Mouse (Mus musculus) lung, postnatal 0 days (tissue): ENCODE data around the gene Ahnak. TPM values are rescaled to one million over a fixed set of nuclear protein-coding genes. Genes with fewer than 3 reads are reported as not detected.
A peak's percentile ranks its signal among the peaks of the same experiment; 100 is the strongest.

Source experiments
- ATAC-seq: fragments of 200-750 bp; cut with Nextera tagmentation; 2 replicates; pipeline ENCODE4 v1.8.0; 2017; ENCODE audit warnings: moderate library complexity
- DNase-seq: peaks from one replicate; pipeline ENCODE4 v3.0.0-alpha.2; 2016; ENCODE audit warnings: low spot score
- H3K27ac ChIP-seq: fragments of 300-500 bp; sonication (generic); 2 replicates; pipeline ENCODE4 v1.5.1; 2014; ENCODE audit warnings: antibody characterized with exemption, mild to moderate bottlenecking, low read length, mixed read lengths
- H3K27me3 ChIP-seq: fragments of 300-500 bp; sonication (generic); replicated peaks from 2 replicates; pipeline ENCODE4 v1.6.1; 2014; ENCODE audit warnings: low read length, mixed read lengths; ENCODE audit not compliant: insufficient read depth
- H3K36me3 ChIP-seq: fragments of 300-500 bp; sonication (generic); 2 replicates; pipeline ENCODE4 v1.6.1; 2014; ENCODE audit warnings: low read length, mixed read lengths; ENCODE audit not compliant: insufficient read depth
- H3K4me1 ChIP-seq: fragments of 300-500 bp; sonication (generic); 2 replicates; pipeline ENCODE4 v1.6.1; 2014; ENCODE audit warnings: antibody characterized with exemption, low read depth, low read length, mixed read lengths; ENCODE audit not compliant: insufficient read depth
- H3K4me2 ChIP-seq: fragments of 300-500 bp; sonication (generic); replicated peaks from 2 replicates; pipeline ENCODE4 v1.6.1; 2014; ENCODE audit warnings: low read depth, mild to moderate bottlenecking, low read length, moderate library complexity, mixed read lengths
- H3K4me3 ChIP-seq: fragments of 300-500 bp; sonication (generic); 2 replicates; pipeline ENCODE4 v1.5.1; 2014; ENCODE audit warnings: low read depth, low read length
- H3K9ac ChIP-seq: fragments of 300-500 bp; sonication (generic); replicated peaks from 2 replicates; pipeline ENCODE4 v1.6.1; 2014; ENCODE audit warnings: low read depth, mild to moderate bottlenecking
- H3K9me3 ChIP-seq: fragments of 300-500 bp; sonication (generic); 2 replicates; pipeline ENCODE4 v1.6.1; 2016; ENCODE audit warnings: low read length, mixed read lengths
- CTCF ChIP-seq: IDR thresholded peaks from 2 replicates; pipeline ENCODE4 v1.5.1; 2016; ENCODE audit warnings: antibody characterized with exemption, mild to moderate bottlenecking
- EP300 ChIP-seq: IDR thresholded peaks from 2 replicates; pipeline ENCODE4 v1.6.1; 2016; ENCODE audit warnings: antibody characterized with exemption, mild to moderate bottlenecking, control low read depth
- WGBS: fragments of 180-500 bp; shearing (Covaris S2); extraction: QIAGEN DNeasy Blood & Tissue Kit; methylation state at CpG from one replicate; pipeline ENCODE4 v1.1.7; 2014; 5-methylcytosine and 5-hydroxymethylcytosine counted together
- polyA plus RNA-seq: library from polyadenylated mRNA; unstranded; fragments of >200 nt; fragmentation: Nextera tagmentation; extraction: Ambion mirVana; gene quantifications from 2 replicates; pipeline ENCODE4 v1.2.1, GENCODE M21; 2015

Gene Ahnak
- polyA plus RNA-seq, 1 experiment from 2014 or later = 151 TPM

GRCm38 (mm10) chr19:8952241-8952640, 36.8 kb upstream of the Ahnak start:
- no peaks in the 10 kb centered on the region for H3K9me3 ChIP-seq
- peaks cover 20% of the 10 kb centered on the region for H3K36me3 ChIP-seq
- H3K4me3 ChIP-seq = no peak overlapping the region
- H3K9ac ChIP-seq = no peak overlapping the region
- ATAC-seq (no peak), DNase-seq (no peak)
- no peak for TF ChIP-seq EP300
- no peak for TF ChIP-seq CTCF
- H3K27me3 ChIP-seq = no peaks in the 10 kb centered on the region
- H3K27ac ChIP-seq = no peak overlapping the region
- WGBS = 86% methylated on average over 9 of the region's 9 CpGs
- peaks cover 5% of the 10 kb centered on the region; the same call in 1 of the 2 replicates for H3K4me1 ChIP-seq
- H3K4me2 ChIP-seq = no peak overlapping the region

GRCm38 (mm10) chr19:8953135-8954039, 35.7 kb upstream of the Ahnak start, which contains the start of gene Tut1:
Gene Tut1, plus strand, starts transcription at chr19:8953847.
- peak within 1 kb of the TSS; percentile 58 for H3K9ac ChIP-seq
- 3% methylated on average over 46 of the region's 46 CpGs for WGBS
- peak; percentile 32 for TF ChIP-seq CTCF
- peak; percentile 82; the same call in 1 of the 2 replicates for TF ChIP-seq EP300
- H3K4me2 ChIP-seq = peak within 1 kb of the TSS; percentile 82
- no peaks in the 10 kb centered on the region for H3K9me3 ChIP-seq
- ATAC-seq (peak; percentile 98), DNase-seq (peak; percentile 99)
- H3K4me1 ChIP-seq = peaks cover 5% of the 10 kb centered on the region; the same call in 1 of the 2 replicates
- peak within 1 kb of the TSS; percentile 64 for H3K4me3 ChIP-seq
- H3K36me3 ChIP-seq = peaks cover 12% of the 10 kb centered on the region; the same call in 1 of the 2 replicates
- no peaks in the 10 kb centered on the region for H3K27me3 ChIP-seq
- H3K27ac ChIP-seq = peak within 1 kb of the TSS; percentile 70

GRCm38 (mm10) chr19:8954171-8954570, 34.9 kb upstream of the Ahnak start:
- no peak for DNase-seq
- Histone ChIP-seq H3K27me3 (no peaks in the 10 kb centered on the region), H3K36me3 (peaks cover 9% of the 10 kb centered on the region; the same call in 1 of the 2 replicates), H3K9me3 (no peaks in the 10 kb centered on the region), H3K27ac (peak overlapping the region; percentile 70), H3K4me1 (peaks cover 5% of the 10 kb centered on the region; the same call in 1 of the 2 replicates), H3K9ac (peak overlapping the region; percentile 58), H3K4me3 (peak overlapping the region; percentile 64), H3K4me2 (peak overlapping the region; percentile 82)
- 5% methylated on average over 9 of the region's 9 CpGs for WGBS
- no peak for TF ChIP-seq EP300
- no peak for TF ChIP-seq CTCF
- no peak for ATAC-seq

- Histone ChIP-seq H3K4me2 (no peak overlapping the region), H3K4me1 (0 out of 2 replicates have a peak, but pooled peaks cover 4% of the 10 kb centered on the region), H3K27me3 (no peaks in the 10 kb centered on the region), H3K36me3 (peaks cover 32% of the 10 kb centered on the region), H3K4me3 (no peak overlapping the region), H3K9ac (no peak overlapping the region), H3K27ac (no peak overlapping the region), H3K9me3 (no peaks in the 10 kb centered on the region)
- WGBS = 79% methylated on average over 2 of the region's 2 CpGs
- no peak for ATAC-seq
- no peak for DNase-seq
- TF ChIP-seq EP300 = no peak
These were observed 26.8 kb upstream of the Ahnak start for GRCm38 (mm10) chr19:8962256-8962655.

GRCm38 (mm10) chr19:8965075-8965474, 24.0 kb upstream of the Ahnak start:
- ATAC-seq = no peak
- no peak for DNase-seq
- Histone ChIP-seq H3K27me3 (no peaks in the 10 kb centered on the region), H3K4me1 (0 out of 2 replicates have a peak, but pooled peaks cover 4% of the 10 kb centered on the region), H3K27ac (peak overlapping the region; percentile 98), H3K9me3 (no peaks in the 10 kb centered on the region), H3K4me2 (no peak overlapping the region), H3K4me3 (no peak overlapping the region), H3K36me3 (peaks cover 27% of the 10 kb centered on the region), H3K9ac (0 out of 2 replicates have a peak overlapping the region, but pooled peaks have one; percentile 81)
- 90% methylated on average over 11 of the region's 11 CpGs for WGBS
- TF ChIP-seq EP300 (no peak), CTCF (no peak)

- H3K4me2 ChIP-seq = peak overlapping the region; percentile 58
- DNase-seq (peak; percentile 48), ATAC-seq (no peak)
- peaks cover 26% of the 10 kb centered on the region for H3K36me3 ChIP-seq
- H3K27me3 ChIP-seq = no peaks in the 10 kb centered on the region
- 53% methylated on average over 8 of the region's 8 CpGs for WGBS
- 0 out of 2 replicates have a peak, but pooled peaks cover 4% of the 10 kb centered on the region for H3K4me1 ChIP-seq
- H3K9me3 ChIP-seq = no peaks in the 10 kb centered on the region
- H3K9ac ChIP-seq = peak overlapping the region; percentile 81; the same call in 1 of the 2 replicates
- H3K4me3 ChIP-seq = peak overlapping the region; percentile 64; the same call in 1 of the 2 replicates
- no peak for TF ChIP-seq CTCF
- TF ChIP-seq EP300 = no peak
- peak overlapping the region; percentile 98 for H3K27ac ChIP-seq
These were observed 23.3 kb upstream of the Ahnak start for GRCm38 (mm10) chr19:8965771-8966170.
